Mouse (Mus musculus) embryo, embryonic 10 days (tissue): Measurements from ENCODE around the gene Ear14.
"Not testable (repeated sequence)": the region's sequence is repeated elsewhere in the genome, so short reads cannot be mapped to it uniquely, and the experiment has no call there.

Source experiments
- DNase-seq: peaks from one replicate; pipeline ENCODE4 v3.0.0-alpha.2; 2015; ENCODE audit warnings: low spot score

The Ear14 gene

GRCm38 (mm10) chr14:51203115-51203514 lies at the start of gene Ear14:
Gene Ear14, plus strand, starts transcription at chr14:51203391.
- no peak for DNase-seq

GRCm38 (mm10) chr14:51156056-51156735 lies 47.0 kb upstream of the Ear14 start:
- DNase-seq: no peak

- no peak for DNase-seq
Measured at GRCm38 (mm10) chr14:51156736-51157068, 46.5 kb upstream of the Ear14 start.

GRCm38 (mm10) chr14:51157072-51157471 lies 46.1 kb upstream of the Ear14 start:
- no peak for DNase-seq

GRCm38 (mm10) chr14:51161976-51162375 lies 41.2 kb upstream of the Ear14 start, which contains the start of gene Rnase2b:
Gene Rnase2b, plus strand, starts transcription at chr14:51162260.
- DNase-seq: not testable (repeated sequence)

- not testable (repeated sequence) for DNase-seq
Measured at GRCm38 (mm10) chr14:51163323-51163722, 39.9 kb upstream of the Ear14 start.

GRCm38 (mm10) chr14:51165435-51165834 lies 37.8 kb upstream of the Ear14 start:
- no peak for DNase-seq

- no peak for DNase-seq
Measured at GRCm38 (mm10) chr14:51166068-51166467, 37.1 kb upstream of the Ear14 start.

- DNase-seq: peak; percentile 74
Measured at GRCm38 (mm10) chr14:51172095-51172865, 30.9 kb upstream of the Ear14 start.

- DNase-seq: not testable (repeated sequence)
Measured at GRCm38 (mm10) chr14:51172947-51173346, 30.2 kb upstream of the Ear14 start.

- no peak for DNase-seq
Measured at GRCm38 (mm10) chr14:51173843-51174242, 29.3 kb upstream of the Ear14 start.

- DNase-seq: not testable (repeated sequence)
Measured at GRCm38 (mm10) chr14:51181051-51181450, 22.1 kb upstream of the Ear14 start.

GRCm38 (mm10) chr14:51195681-51196080 lies 7.5 kb upstream of the Ear14 start:
- DNase-seq: no peak

- DNase-seq: no peak
Measured at GRCm38 (mm10) chr14:51199098-51200023, 3.8 kb upstream of the Ear14 start, which contains the start of gene Ang2. Gene Ang2, minus strand, starts transcription at chr14:51199148.

- DNase-seq: no peak
Measured at GRCm38 (mm10) chr14:51200054-51200453, 3.1 kb upstream of the Ear14 start.

GRCm38 (mm10) chr14:51200466-51200865 lies 2.7 kb upstream of the Ear14 start:
- DNase-seq: no peak

GRCm38 (mm10) chr14:51220075-51220474 lies 16.9 kb downstream of the Ear14 start:
- DNase-seq: not testable (repeated sequence)

- DNase-seq: not testable (repeated sequence)
Measured at GRCm38 (mm10) chr14:51229657-51230056, 26.5 kb downstream of the Ear14 start.

- not testable (repeated sequence) for DNase-seq
Measured at GRCm38 (mm10) chr14:51237488-51237887, 34.3 kb downstream of the Ear14 start.

GRCm38 (mm10) chr14:51240899-51241298 lies 37.7 kb downstream of the Ear14 start:
- DNase-seq: peak; percentile 76

- DNase-seq: no peak
Measured at GRCm38 (mm10) chr14:51247736-51248135, 44.5 kb downstream of the Ear14 start.

GRCm38 (mm10) chr14:51250348-51250747 lies 47.2 kb downstream of the Ear14 start:
- DNase-seq: no peak
